Mouse (Mus musculus): Measurements from ENCODE around the gene Samd13. TPM values are rescaled to one million over a fixed set of nuclear protein-coding genes. Genes with fewer than 3 reads are reported as not detected.

Samd13 gene
- total RNA-seq, 2 experiments from 2014 or later = 0.57 to 1.7 TPM

Other genes starting within 250 kb of the Samd13 start
- 1 to 10 TPM; 4.2 to 4.7 TPM for gene Ctbs, start 235.8 kb downstream of the Samd13 start, total RNA-seq (2021)
- 1 to 10 TPM; 2.5 to 3.7 TPM for gene Spata1, start 185.8 kb downstream of the Samd13 start, total RNA-seq (2021)
- 100 to 1,000 TPM; 233 to 275 TPM for gene Gng5, start 185.8 kb downstream of the Samd13 start, total RNA-seq (2021)
- 10 to 100 TPM; 12.9 to 14.5 TPM for gene Rpf1, start 164.2 kb downstream of the Samd13 start, total RNA-seq (2021)
- not detected for gene Uox, start 115.2 kb downstream of the Samd13 start, total RNA-seq (2021)
- gene Dnase2b, start 70.0 kb downstream of the Samd13 start, total RNA-seq (2021) = not detected
- not detected for gene 4930503B20Rik, start 34.3 kb downstream of the Samd13 start, total RNA-seq (2021)
- 10 to 100 TPM; 46.0 to 46.4 TPM for gene Prkacb, start 127.4 kb upstream of the Samd13 start, total RNA-seq (2021)
- 10 to 100 TPM; 21.2 to 24.9 TPM for gene Ttll7, start 166.8 kb upstream of the Samd13 start, total RNA-seq (2021)

Measured in gastrocnemius, postnatal 14 days (tissue).